Mouse (Mus musculus) v-Abl transformed pro-B cells (cell line): ENCODE results near the gene Ptpn14.

Source experiments
- in situ Hi-C, 2 experiments: fragments of 400-800 bp; cut with MboI; formaldehyde crosslinking; loops; one replicate each; pipeline ENCODE4 v1.15.1; 2025; ENCODE audit not compliant: unreplicated experiment in 2 of 2

Gene Ptpn14

GRCm38 (mm10) chr1:189883531-189884170 lies 155.6 kb downstream of the Ptpn14 start:
- in situ Hi-C loops, result loop anchor here in 1 of 2 experiments (5.0 to 25.0 kb wide), 4 partner anchors 181 to 1004 kb away; no protein-coding TSS in a partner anchor

GRCm38 (mm10) chr1:189884951-189885350 lies 156.9 kb downstream of the Ptpn14 start:
- in situ Hi-C loops, result loop anchor here (5.0 to 25.0 kb wide), 7 partner anchors 42 to 1002 kb away; no protein-coding TSS in a partner anchor

GRCm38 (mm10) chr1:189885975-189886374 lies 157.9 kb downstream of the Ptpn14 start:
- in situ Hi-C loops, result loop anchor here (5.0 to 25.0 kb wide), 6 partner anchors 41 to 1001 kb away; no protein-coding TSS in a partner anchor

- in situ Hi-C loops, result loop anchor here (5.0 to 25.0 kb wide), 6 partner anchors 40 to 1000 kb away; no protein-coding TSS in a partner anchor
These were observed 159.4 kb downstream of the Ptpn14 start for GRCm38 (mm10) chr1:189887518-189887917.

- in situ Hi-C loops, result loop anchor here (5.0 to 25.0 kb wide), 6 partner anchors 39 to 999 kb away; no protein-coding TSS in a partner anchor
These were observed 160.7 kb downstream of the Ptpn14 start for GRCm38 (mm10) chr1:189888749-189889148.

GRCm38 (mm10) chr1:189894191-189894590 lies 166.1 kb downstream of the Ptpn14 start:
- in situ Hi-C loops, result loop anchor here (10.0 to 25.0 kb wide), 2 partner anchors 901 to 993 kb away; no protein-coding TSS in a partner anchor

- in situ Hi-C loops, result loop anchor here (10.0 to 25.0 kb wide), 2 partner anchors 897 to 989 kb away; no protein-coding TSS in a partner anchor
These were observed 169.8 kb downstream of the Ptpn14 start for GRCm38 (mm10) chr1:189897861-189898260.

GRCm38 (mm10) chr1:189898708-189899107 lies 170.6 kb downstream of the Ptpn14 start:
- in situ Hi-C loops, result loop anchor here (10.0 to 25.0 kb wide), 2 partner anchors 896 to 989 kb away; no protein-coding TSS in a partner anchor

- in situ Hi-C loops, result loop anchor here (10.0 to 25.0 kb wide), 2 partner anchors 895 to 988 kb away; no protein-coding TSS in a partner anchor
These were observed 171.5 kb downstream of the Ptpn14 start for GRCm38 (mm10) chr1:189899526-189899925.

- in situ Hi-C loops, result no loop called here
These were observed 174.3 kb downstream of the Ptpn14 start for GRCm38 (mm10) chr1:189902413-189902812.

GRCm38 (mm10) chr1:189903169-189903568 lies 175.1 kb downstream of the Ptpn14 start:
- in situ Hi-C loops, result no loop called here

GRCm38 (mm10) chr1:189910685-189911345 lies 182.7 kb downstream of the Ptpn14 start:
- in situ Hi-C loops, result no loop called here

GRCm38 (mm10) chr1:189913093-189913760 lies 185.2 kb downstream of the Ptpn14 start:
- in situ Hi-C loops, result no loop called here

GRCm38 (mm10) chr1:189916422-189917125 lies 188.5 kb downstream of the Ptpn14 start:
- in situ Hi-C loops, result no loop called here

GRCm38 (mm10) chr1:189917126-189917500 lies 189.0 kb downstream of the Ptpn14 start:
- in situ Hi-C loops, result no loop called here

- in situ Hi-C loops, result loop anchor here in 1 of 2 experiments (10.0 kb wide), 1 partner anchor 925 kb away; no protein-coding TSS in a partner anchor
These were observed 191.7 kb downstream of the Ptpn14 start for GRCm38 (mm10) chr1:189919756-189920155.

- in situ Hi-C loops, result loop anchor here in 1 of 2 experiments (10.0 kb wide), 1 partner anchor 926 kb away; no protein-coding TSS in a partner anchor
These were observed 192.9 kb downstream of the Ptpn14 start for GRCm38 (mm10) chr1:189920701-189921567.

GRCm38 (mm10) chr1:189921568-189921817 lies 193.4 kb downstream of the Ptpn14 start:
- in situ Hi-C loops, result loop anchor here in 1 of 2 experiments (10.0 kb wide), 1 partner anchor 927 kb away; no protein-coding TSS in a partner anchor
